Mouse (Mus musculus): ENCODE measurements around the gene Sfpq. TPM values are rescaled to one million over a fixed set of nuclear protein-coding genes. Genes with fewer than 3 reads are reported as not detected.

Gene Sfpq
- polyA plus RNA-seq, 1 experiment from 2014 or later: 75.9 TPM

DNA sequence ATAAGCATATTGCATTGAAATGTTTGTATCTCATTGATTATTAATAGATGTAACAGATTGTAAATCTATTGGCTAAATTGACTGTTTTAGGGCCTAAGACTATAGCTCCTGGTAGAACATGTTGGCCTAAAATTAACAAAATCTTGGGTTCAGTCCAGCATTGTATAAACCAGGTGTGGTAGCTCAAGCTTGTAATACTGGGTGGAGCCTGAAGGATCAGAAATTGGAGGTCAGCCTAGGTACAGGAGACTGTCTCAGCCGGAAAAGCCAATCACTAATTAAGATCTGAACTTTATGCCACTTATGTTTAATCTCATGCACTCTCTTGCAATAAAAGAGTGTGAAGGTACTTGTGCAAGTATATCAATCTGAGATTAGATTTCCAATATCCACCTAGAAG, 64.6 kb downstream of the Sfpq start:
- no peaks in the 10 kb centered on the region for H3K27me3 ChIP-seq (ENCODE audit: insufficient read depth, poor library complexity, severe bottlenecking)
- no peaks in the 10 kb centered on the region for H3K9me3 ChIP-seq
- 85% methylated on average over 1 of the region's 1 CpGs for WGBS
- H3K36me3 ChIP-seq: peaks cover 20% of the 10 kb centered on the region
- no peaks in the 10 kb centered on the region for H3K4me1 ChIP-seq
- no peak overlapping the region for H3K27ac ChIP-seq
- no peak overlapping the region for H3K4me3 ChIP-seq
- no peak for DNase-seq (ENCODE audit: low spot score)

Other genes with a start within 250 kb of the Sfpq start
- gene Zmym4, start 53.2 kb upstream of the Sfpq start, polyA plus RNA-seq (2016; fragmentation: Nextera tagmentation; extraction: Ambion mirVana): 14.9 and 16.3 TPM in 2 replicates
- 18.3 and 26.0 TPM in 2 replicates for gene Zmym1, start 39.8 kb downstream of the Sfpq start, polyA plus RNA-seq (2016; fragmentation: Nextera tagmentation; extraction: Ambion mirVana)
- gene Zmym6, start 56.1 kb downstream of the Sfpq start, polyA plus RNA-seq (2016; fragmentation: Nextera tagmentation; extraction: Ambion mirVana): 13.2 and 15.2 TPM in 2 replicates
- 16.4 and 16.5 TPM in 2 replicates for gene Tmem35b, start 102.4 kb downstream of the Sfpq start, polyA plus RNA-seq (2016; fragmentation: Nextera tagmentation; extraction: Ambion mirVana)
- 0.31 and 0.77 TPM in 2 replicates for gene Dlgap3, start 147.9 kb downstream of the Sfpq start, polyA plus RNA-seq (2016; fragmentation: Nextera tagmentation; extraction: Ambion mirVana)
- 83.2 TPM in 2 replicates for gene Smim12, start 222.5 kb downstream of the Sfpq start, polyA plus RNA-seq (2016; fragmentation: Nextera tagmentation; extraction: Ambion mirVana)